Mouse (Mus musculus) lung, postnatal 36 days (tissue): ENCODE measurements around the gene Desi1.
A peak's percentile ranks its signal among the peaks of the same experiment; 100 is the strongest.
"Not testable (repeated sequence)": the region's sequence is repeated elsewhere in the genome, so short reads cannot be mapped to it uniquely, and the experiment has no call there.

Experiments
- DNase-seq: peaks from one replicate; pipeline ENCODE4 v3.0.0; 2022; ENCODE audit warnings: mixed read lengths

Desi1 gene

DNA sequence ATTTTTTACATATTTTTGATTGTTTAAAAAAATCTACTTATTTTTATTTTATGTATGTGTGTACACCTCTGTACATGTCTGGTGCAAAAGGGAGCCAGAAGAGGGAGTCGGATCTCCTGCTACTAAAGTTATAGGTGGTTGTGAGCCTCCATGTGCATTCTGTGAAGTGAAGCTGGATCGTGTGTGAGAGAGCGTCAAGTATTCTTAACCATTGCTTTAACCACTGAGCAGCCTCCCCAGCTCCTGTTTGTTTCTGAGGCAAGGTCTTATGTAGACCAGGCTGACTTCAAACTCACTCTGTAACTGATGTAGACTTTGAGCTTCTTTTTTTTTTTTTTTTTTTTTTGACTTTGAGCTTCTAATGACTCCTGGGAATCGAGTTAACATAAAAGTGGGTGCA lies 16.2 kb downstream of the Desi1 start:
- no peak for DNase-seq

GRCm38 (mm10) chr15:82016830-82017229 lies 16.8 kb downstream of the Desi1 start:
- no peak for DNase-seq

- peak; percentile 100 for DNase-seq
Observed at GRCm38 (mm10) chr15:82016101-82016808, 17.4 kb downstream of the Desi1 start.

DNA sequence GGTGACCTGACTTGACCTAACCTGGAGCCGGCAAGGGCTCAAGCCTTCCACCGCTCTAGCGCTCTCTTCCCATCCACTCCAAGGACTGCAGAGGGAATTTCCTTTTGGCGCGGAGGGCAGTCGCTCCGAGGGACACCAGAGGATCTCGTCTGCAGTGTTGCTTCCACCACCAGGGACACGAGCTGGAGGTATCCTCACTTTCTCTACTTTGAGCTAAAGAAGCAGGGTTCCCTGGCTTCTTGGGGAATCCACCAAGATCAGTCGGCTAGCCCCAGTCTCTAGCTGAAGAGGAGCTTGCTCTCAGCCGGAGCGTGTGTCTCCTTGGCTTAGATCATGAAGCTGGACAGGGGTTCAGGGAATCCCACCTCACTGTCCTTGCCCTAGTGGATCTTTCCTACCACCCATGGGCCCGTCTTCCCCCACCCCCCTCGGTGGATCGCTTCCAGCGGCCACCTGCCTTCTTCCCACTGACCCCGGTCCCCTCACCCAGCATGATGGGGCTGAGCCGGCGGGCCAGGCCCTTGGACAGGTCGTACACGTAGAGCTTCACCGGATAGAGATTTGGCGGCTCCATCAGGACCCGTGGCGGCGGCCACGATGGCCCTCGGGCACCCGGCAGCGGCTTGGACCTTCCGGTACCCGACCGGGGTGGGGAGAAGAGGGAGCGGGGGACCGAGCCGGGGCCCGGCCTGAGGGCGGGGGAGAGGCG lies 18.1 kb downstream of the Desi1 start:
- DNase-seq, result peak; percentile 37

DNA sequence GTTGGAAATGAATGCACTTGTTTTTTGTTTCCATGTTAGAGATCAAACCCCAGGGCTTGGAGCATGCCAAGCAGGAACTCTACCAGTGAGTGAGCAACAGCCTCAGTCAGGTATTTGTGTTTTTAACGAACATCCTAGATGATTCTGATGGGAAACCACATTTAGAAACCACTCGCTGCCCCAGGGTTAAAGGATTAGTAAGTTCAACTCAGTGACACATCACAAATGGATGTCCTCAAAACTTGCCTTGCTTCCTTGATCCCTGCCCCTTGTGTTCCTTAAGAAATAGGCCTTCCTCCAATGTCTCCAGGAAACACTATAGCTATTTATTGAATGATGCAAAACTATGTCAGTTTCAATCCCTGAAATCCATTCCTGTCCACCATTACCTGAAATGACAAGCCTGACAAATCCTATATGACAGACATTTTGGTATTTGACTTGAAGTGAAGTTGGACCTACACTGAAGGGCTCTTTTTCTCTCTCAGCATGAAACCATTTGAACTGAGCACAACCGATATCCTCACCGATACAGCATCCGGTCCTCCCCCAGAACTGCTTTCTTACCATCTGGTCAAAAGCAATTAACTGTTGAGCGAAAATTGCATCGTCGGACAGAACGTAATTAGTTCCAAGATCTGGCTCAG lies 18.8 kb downstream of the Desi1 start:
- DNase-seq, result no peak

- DNase-seq, result no peak
Observed at GRCm38 (mm10) chr15:82011947-82012346, 21.7 kb downstream of the Desi1 start.

- DNase-seq, result no peak
Observed at GRCm38 (mm10) chr15:82004257-82004656, 29.4 kb downstream of the Desi1 start.

DNA sequence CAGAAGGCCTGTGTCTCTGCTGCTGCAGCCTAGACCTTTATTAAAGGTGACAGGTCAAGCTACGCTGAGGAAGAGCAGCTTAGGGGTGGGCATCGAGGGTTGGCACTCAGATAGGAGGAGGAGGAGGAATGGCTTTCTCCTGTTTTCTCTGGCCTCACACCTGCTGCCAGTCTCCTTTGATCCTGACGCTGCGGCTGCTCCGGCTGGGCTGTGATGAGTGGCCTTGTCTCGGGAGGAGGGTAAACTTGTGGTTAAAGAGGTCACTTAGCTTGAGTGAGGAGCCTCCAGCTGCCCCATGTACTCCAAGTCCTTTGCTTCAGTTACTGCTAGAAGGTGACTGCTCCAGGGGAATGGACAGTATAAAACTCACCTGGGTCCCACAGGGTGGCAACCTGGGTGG lies 39.7 kb downstream of the Desi1 start:
- no peak for DNase-seq

GRCm38 (mm10) chr15:81990549-81990948 lies 43.1 kb downstream of the Desi1 start:
- no peak for DNase-seq

DNA sequence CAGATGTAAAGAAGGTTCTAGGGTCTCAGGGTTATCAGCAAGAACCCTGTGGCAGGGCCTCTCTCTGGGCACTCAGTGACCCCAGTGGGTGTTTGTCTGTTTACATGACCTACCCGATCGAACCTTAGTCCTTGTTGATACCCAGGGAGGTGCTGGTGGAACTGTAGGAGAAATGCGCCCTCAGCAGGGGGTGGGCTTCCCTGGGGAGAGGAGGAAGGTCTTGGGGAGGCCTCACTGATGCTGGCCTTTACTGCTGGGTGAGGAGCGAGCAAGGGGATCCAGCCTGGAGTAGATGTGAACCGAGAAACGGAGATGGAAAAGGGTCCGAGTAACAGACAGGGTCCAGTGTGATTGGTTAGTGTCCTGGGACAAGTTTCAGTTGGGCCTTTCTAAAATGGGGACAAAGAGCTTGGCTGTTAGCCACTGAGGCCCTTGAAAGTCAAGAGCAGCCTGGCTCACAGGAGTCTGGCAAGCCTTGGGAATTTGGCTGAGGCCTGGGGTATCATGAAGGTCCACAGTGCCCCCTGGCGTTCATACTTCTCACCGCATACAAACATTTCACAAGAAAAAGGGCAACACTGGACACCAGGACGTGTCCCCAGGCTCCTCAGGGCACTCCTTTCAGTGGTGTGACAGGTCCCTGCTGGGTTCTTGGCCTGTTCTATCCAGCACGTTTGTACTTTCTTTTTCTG lies 44.1 kb downstream of the Desi1 start:
- DNase-seq, result peak; percentile 97

DNA sequence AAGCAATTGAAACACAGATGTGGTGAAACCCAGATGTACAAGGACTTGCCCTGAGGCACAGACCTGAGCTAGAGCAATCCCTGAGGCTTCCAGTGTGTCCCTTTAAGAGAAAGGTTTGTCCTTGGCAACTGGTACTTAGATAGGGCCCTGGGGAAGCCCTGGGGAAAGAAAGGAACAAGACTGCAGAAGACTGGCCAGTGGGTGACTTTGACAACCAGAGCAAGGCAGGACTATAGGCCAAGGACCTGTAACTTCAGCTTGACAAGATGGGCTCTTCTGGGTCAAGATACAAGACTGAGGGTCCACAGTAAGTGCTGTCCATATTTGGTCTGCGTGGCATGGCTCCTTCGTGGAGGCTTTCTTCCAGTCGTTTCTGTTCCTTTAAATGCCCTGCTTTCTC lies 46.0 kb downstream of the Desi1 start, which contains the start of gene Xrcc6:
Gene Xrcc6, plus strand, starts transcription at position 190 of the 400 bp plus-strand sequence.
- DNase-seq, result no peak

DNA sequence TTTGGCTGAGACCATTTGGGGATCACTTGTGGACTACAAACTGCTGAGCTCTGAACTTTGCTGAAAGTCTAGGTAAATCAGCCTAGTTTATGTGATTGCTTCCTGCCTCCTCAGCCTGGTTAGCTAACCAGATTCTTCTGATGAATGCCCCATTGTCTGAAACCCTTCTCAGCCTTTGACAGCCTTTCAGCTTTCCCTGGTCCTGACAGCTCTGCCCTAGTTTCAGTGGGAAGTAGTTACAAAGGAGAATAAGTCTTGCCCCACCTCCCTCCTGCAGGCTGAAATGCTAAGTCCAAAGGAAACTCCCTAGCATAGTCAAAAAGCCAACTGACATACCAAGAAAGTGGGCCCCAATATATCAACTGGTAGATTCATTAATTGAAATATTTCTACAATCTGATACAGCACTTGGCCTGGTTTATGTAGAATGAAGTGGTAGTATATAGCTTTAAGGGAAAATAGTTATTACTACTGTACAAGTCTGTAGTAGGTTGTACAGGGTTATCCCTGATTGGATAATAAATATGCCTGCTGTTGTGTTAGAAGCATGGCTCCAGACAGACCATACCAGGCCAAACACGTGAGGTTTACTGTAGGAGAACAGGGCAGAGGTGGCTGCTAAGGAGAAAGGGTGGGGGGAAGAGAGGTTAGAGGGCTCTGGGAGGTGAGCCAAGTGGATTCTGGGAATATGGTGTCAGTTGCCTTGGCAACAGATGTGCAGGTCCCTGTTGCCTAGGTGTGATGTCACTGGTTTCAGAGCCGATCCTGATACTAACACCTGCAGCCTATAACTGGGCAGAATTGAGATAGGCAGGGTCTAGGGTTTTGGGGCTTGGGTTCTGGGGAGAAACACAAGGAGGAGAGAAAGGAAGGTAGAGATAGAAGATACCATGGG lies 48.1 kb downstream of the Desi1 start:
- no peak for DNase-seq

DNA sequence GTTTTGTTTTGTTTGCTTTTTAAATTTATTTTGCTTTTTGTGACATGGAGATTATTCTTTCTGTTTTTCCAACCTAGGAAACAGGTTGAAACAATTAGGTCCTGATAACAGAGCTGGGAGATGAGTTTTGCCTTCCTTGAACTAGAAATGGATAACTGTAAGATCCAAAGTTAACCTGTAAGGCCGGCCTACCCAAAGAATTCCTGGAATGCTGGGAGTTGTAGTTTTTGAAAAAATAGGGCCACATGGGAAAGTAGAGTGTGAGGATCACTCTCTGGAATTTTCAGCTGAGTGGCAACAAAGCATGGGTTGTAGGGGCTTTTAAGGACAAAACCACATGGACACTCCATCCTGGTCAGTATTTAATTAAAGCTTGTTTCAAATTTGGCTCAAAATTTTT lies 51.5 kb downstream of the Desi1 start:
- no peak for DNase-seq

- no peak for DNase-seq
Observed at GRCm38 (mm10) chr15:81980321-81980720, 53.3 kb downstream of the Desi1 start, which contains the start of gene 1700029P11Rik. 1700029P11Rik (plus strand) TSS chr15:81980540.

DNA sequence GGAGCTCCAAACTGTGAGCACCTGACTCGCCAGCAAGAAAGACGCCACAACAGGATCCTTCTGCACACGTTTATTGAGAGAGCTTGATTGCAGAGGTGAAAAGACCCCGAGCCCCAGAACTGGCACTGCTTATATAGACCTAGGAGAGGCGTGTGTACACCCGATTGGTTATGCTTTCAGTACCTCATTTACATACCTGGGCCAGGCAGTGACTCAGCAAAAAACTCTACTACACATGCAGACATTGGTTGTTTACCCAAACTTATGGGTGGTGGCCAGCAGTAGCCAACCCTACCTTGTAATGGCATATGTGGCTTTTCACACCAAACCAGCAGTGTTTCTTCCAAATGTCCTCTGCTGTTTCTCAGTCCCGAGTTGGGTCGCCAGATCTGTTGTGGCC lies 58.5 kb downstream of the Desi1 start:
- not testable (repeated sequence) for DNase-seq

DNA sequence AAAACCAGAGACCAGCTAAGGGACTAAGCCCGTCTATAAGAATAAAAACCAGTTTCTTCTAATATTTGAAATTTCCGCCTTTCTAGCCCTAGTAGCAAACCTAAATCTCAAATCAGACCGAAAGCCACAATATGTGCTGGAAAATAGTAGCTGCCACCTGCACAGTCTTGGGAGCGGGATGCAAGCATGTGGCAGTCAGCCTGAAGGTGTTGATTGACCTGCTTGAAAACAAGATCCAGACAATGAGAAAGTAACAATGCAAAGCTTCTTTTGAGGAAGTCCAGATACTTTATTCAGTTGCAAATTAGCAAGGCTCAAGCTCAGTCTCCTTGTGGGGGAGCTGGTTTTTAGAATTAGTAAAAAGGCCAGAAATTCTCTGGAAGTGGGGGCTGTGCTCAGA lies 63.2 kb downstream of the Desi1 start:
- DNase-seq, result not testable (repeated sequence)

DNA sequence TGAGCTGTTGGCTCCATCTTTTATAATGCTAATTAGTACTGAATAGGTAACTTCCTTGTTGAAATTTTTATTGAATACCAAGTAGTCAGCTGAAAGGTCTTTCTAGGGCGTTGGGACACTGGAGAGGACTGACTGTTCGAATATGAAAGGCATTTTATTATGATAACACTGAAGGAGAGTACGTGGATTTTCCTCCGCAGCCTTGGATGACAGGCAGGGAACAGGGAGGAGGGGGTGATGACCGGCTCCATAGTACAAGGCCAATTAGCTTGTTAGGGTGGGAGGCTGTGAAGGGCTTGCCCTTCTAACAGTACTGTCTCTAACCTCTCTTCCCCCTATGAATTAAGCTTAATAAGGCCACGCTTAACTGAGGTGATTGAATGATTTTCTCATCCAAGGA lies 64.0 kb downstream of the Desi1 start:
- DNase-seq, result not testable (repeated sequence)

DNA sequence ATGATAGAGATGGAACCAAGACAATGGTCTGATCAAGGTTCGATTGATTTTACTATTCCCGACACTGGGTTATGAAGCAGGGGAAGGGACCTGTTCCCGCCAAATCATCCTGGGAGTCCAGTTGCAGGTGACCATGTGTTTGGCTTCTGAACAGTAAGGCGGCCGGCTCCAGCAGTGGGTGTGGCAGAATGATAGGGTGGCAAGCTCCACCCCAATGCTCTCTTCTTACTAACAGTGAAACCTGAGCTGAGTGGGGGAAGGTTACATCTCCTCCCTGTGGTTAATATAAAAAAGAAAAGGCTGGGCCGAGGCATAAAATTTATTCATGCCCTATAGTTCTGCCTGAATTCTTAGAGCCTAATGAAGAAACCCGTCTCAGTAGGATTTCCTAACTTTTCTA lies 64.5 kb downstream of the Desi1 start:
- DNase-seq, result peak; percentile 56

DNA sequence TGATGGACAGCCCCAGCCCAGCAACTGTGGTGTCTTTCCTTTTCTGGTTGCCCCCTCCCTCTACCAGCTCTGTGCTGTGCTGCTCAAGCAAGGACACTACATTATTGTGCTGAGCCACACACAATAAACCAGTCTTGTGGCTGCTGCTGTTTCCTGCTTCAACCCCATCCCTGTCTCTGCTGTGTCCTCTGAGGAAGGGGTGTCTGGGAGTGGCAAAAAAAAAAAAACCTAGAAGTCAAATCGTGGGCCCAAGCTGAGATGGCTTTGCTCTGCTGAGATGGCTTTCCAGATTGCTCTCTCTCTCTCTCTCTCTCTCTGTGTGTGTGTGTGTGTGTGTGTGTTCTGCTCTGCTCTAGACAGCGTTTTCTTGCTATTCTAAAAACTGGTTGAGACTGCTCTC lies 65.2 kb downstream of the Desi1 start:
- no peak for DNase-seq

GRCm38 (mm10) chr15:81967821-81968220 lies 65.8 kb downstream of the Desi1 start:
- DNase-seq, result no peak

- DNase-seq, result peak; percentile 30
Observed at GRCm38 (mm10) chr15:81966062-81966829, 67.4 kb downstream of the Desi1 start.
